Mouse (Mus musculus) naive thymus-derived CD4-positive, alpha-beta T cell, adult 2 months (primary cell): ENCODE data around the gene Uck2.

ENCODE experiments used
- DNase-seq: peaks from one replicate; pipeline ENCODE4 v3.0.0-alpha.2; 2011; ENCODE audit warnings: low read depth

Uck2 gene

DNA sequence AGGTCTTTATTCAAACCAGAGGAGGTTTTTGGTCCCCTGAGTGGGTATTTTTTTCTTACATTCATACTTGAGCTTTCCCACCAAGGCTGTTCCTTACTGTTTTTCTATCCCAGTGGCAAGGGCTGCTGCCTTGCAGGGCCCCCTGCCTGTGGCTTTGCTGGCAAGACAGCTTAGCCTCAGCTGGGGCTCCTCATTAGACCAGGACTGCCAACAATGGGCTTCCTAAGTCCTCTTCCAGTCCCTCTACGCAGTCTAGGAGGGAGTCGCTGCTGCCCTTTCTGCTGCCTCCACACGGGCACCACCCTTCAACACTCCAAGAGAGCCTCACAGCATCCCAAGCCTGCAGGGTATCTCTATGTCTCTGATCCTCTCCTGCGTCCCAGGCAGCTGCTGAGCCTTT is 76.3 kb downstream of the Uck2 start:
- no peak for DNase-seq

DNA sequence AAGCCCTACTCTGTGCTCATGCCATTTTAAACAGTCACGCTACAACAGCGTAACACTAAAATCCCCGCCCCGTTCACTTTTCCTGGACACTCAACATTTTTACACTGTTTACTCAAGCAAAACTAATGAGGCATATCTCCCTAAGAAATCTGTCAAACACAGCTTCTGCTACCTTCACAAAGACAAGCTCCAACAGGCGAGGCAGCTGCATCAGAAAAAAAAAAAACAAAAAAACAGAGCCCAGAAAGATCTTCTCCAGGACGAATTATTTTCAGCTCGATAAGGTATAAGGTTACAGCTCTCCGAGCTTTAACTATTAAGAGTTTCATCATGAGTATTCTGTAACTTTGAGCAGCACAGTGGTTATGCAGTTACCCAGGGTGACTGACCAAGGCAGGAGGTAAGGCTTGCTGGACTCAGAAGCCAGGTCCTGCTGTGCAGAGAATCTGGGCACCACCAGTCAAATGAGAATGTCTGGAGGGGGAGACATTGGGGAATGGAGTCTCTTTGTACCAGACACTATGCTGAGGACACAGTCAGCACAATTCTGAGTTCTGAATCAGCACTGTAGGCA is 79.9 kb downstream of the Uck2 start:
- DNase-seq = no peak

DNA sequence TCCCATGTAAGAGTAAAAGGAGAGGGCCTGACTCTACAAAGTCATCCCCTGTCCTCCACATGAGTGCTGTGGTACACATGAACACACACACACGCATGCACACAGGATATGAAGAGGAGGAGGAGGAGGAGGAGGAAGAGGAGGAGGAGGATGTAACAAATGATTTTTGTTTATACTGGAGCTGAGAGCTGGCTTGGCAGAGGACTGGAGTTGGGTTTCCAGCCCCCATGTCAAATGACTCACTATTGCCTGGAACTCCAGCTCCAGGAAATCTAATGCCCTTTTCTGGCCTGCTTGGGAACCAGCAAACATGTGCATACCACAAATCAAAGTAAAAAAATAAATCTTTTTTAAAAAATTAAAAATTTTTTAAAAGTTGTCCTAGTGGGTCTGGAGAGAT is 80.7 kb downstream of the Uck2 start:
- DNase-seq = no peak

DNA sequence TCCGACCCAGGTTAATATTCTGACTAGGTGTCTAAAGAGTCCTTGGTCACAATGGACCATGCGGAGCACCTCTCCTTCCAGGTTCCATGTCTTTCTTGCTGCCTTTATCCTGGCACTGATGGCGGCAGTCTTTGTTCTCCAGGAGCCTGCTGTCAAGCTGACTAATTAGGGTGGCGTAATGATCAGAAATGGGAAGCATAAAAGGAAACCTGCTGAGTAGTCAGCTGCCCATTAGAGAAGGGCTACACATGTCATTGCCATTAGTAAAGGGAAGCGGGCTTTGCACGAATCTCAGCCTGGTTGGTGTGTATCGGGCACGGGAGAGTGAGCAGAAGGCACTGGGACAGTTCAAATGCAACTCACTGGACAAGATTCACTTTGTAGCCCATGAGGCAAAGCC is 90.4 kb downstream of the Uck2 start:
- no peak for DNase-seq

DNA sequence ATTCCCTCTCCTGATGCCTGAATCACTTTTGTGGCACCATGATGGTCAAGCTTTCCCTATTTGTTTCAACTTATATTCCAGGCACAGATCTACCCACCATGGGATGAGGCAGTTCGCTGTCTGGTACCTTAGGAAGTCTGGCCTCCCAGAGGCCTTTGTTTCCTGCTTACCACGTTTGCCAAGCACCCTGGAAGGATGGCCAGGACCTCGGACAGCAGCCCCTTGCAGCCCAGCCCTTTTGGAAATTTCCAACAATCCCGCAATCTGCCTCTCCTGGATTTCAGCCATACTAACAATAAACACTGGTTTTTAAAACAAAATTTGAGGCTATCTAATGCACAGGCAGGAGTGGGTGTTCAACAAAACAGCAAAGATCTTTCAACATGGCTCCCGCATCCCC is 97.3 kb downstream of the Uck2 start:
- no peak for DNase-seq

DNA sequence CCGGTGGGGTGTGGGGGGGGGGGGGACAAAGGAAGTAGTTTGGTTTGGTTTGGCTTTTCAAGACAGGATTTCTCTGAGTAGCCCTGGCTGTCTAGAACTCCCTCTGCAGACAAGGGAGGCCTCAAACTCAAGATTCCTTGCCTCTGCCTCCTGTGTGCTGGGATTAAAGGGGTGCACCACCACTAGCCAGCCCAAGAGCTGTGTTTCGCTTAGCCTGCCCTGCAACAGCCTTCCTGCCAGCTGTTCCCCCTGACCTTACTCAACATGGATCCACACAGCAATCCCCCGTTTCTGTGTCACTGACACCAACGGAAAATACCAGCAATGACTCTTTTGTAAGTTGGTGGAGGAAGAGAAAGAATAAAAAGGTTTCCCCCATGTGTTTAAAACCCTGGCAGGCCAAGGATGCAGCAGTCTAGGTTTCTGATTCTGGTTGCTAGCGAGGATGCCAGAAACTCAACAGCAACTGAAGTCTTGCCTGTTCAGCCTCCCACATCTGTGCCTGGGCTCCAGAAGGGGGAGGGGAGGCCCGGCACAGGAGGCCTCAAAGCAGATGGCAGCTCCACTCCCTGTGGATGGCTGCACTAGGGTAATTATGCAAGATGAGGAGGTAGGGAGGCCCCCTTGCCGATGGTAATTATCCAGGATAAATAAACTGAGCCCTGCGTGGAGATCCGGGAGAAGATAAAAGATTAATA is 103.1 kb downstream of the Uck2 start:
- DNase-seq = no peak
